Mouse (Mus musculus): Measurements from ENCODE around the gene Fosl1. TPM values are rescaled to one million over a fixed set of nuclear protein-coding genes. Genes with fewer than 3 reads are reported as not detected.
A peak's percentile ranks its signal among the peaks of the same experiment; 100 is the strongest.

The Fosl1 gene
- total RNA-seq, 4 experiments from 2014 or later, result not detected

DNA sequence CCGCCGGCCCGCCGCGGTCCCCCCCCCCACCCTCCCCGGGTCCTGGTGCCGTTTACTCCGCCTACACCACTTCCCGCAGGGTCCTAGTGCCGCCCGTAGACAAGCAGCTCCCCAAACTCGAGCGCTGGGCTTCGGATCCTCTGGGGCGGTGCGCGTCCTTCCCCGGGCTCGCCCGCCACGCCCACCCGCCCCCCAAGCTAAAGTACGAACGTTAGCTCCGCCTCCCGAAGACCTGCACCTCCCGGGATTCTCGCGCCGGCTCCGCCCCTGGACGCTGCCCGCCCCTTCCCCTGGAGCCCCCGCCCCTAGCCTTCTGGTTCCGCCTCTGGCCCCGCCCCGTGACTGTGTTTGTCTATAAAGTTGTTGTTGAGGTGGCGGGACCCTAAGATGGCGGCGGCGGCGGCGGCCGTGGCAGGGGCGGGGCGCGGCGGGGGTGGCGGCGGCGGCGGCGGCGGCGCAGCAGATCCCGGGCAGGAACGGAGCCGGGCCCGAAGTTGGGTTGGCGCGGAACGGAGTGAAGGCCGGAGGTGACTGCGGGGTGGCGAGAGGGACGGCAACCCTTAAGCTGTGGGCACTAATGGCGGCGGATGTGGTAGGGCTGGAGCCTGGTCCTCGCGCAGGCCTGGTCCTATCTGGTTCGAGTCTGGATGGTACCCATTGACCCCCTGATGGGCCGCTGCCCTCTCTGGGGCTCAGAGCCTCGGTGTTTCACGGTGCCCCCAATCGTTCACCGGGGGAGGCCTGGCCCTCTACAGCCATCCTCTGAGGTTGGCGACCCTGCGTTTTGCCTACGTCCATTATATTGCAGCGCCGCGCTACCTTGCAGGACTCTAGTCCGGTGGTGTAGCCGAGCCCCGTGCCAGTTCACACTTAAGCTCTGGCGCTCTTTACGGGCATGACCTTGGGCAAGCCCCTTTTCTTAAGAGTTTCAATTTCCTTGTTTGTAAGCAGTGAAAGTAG, 22.3 kb upstream of the Fosl1 start, which contains the start of the genes Drap1 and AI837181:
TSS of gene Drap1 (minus strand) at position 198 of the 960 bp plus-strand sequence.
TSS of gene AI837181 (plus strand) at position 363 of the 960 bp plus-strand sequence.
- DNase-seq (ENCODE audit: low spot score in 2 of 2), result peak; percentile 76 to 93

DNA sequence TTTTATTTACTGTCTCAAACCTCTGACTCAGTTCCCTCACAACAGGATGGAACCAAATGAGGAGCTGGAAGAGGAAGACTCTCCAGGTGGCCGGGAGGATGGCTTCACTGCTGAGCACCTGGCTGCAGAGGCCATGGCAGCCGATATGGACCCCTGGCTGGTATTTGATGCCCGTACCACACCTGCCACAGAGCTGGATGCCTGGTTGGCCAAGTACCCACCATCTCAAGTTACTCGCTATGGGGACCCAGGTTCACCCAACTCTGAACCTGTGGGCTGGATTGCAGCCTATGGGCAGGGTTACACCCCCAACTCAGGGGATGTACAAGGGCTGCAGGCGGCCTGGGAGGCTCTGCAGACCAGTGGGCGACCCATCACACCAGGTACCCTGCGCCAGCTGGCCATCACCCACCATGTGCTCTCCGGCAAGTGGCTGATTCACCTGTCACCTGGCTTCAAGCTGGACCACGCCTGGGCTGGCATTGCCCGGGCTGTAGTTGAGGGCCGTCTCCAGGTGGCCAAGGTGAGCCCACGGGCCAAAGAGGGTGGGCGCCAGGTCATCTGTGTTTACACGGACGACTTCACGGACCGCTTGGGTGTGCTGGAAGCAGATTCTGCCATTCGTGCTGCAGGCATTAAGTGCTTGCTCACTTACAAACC, 21.3 kb upstream of the Fosl1 start:
- DNase-seq (ENCODE audit: low spot score in 2 of 2), result no peak

DNA sequence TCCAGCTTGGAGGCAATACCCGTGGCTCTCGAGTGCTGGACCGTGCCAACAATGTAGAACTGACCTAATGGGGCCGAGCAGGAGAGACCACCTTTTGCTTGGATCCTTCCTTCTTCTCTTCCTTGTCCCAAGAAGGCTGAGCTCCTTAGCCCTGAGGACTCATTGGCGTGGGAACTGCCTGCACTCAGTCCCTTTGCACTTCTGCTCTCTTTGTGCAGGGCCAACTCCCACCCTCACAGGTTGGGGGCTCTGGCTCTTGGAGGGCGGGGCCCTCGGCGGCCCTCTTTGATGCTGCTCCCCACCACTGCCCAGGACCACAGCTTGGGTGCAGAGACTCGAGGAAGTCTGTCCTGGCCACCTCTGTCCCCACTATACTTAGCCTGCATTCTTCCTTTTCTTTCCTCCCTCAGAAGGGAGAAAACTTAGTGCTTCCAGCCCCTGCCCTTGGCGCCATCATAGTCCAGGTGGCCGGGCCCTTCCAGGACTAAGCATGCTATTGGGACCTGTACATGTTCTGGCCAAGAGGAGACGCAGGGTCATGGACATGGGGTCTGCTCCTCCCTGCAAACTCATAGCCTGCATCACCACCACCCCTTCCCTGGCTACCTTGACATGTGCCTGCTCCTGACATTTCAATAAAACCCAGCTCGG, 20.6 kb upstream of the Fosl1 start:
- DNase-seq (ENCODE audit: low spot score in 2 of 2), result no peak

DNA sequence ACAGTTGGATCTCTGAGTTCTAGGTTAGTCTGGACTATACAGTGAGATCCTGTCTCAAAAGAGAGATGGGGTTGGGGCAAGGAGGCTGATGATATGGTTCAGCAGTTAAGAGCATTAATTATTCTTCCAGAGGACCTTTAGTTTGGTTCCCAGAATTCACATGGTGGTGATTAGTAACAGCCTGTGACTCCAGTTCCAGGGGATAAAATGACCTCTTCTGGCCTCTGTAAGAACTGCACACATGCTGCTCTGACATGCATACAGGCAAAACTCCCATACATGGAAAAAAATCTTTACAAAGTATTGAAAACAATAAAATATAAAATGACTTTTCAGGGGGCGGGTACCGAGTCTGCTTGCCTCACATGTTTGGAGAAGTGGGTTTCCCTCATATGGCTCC, 19.3 kb upstream of the Fosl1 start:
- DNase-seq (ENCODE audit: low spot score in 2 of 2), result no peak

DNA sequence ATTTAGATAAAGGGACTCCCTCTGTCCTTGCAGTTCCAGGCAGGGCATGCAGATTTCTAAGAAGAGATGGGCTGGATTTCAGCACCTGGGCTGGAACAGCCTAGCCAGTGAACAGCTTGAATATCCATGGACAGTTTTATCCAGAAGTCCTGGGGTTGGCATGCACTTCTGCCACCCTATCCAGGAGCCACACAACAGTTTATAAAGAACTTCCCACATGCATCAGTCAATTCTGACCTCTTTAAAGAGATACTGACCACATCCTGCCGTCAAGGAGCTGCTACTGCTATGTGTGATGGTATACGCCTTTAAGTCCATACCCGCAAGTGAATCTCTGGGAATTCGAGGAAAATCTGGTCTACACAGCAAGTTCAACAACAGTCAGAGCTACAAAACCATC, 18.1 kb upstream of the Fosl1 start:
- no peak for DNase-seq (ENCODE audit: low spot score in 2 of 2)

DNA sequence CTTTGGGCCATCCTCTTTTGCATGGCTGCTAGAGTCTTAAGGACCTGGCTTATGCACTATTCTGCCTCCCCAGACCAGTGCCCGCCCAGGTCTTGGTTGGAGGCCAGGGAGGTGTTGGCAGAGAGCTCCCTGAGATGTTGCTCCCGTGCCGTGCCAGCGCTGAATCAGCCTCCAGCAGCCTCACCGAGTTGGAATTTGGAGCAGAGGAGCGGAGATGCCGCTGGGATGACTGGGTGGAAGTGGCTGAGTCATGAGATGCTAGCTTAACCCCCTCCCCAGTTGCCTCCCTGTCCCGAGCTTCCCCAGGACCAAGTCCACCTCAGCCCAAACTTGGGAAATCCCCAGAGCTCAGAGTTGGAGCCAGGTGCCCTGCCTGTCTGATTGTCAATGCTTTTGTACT, 17.5 kb upstream of the Fosl1 start:
- DNase-seq (ENCODE audit: low spot score in 2 of 2), result no peak

DNA sequence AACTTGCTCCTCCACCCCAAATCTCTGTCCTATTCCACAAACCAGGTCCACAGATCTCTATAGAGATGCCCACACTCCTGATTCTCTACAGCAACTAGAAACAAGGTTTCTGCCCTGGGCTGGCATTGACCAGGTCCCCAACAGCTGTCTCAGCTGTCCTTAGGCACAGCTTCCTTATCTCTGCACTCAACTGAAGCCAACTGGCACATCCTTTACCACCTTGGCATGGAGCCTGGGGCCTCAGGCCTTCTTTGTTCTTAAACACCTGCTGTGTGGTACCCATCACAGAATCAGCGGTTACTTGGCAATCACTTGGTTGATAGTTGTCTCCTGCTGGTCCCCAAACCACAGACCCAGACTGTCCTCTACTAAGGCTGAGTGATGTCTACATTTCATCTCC, 16.9 kb upstream of the Fosl1 start:
- no peak for DNase-seq (ENCODE audit: low spot score in 2 of 2)

DNA sequence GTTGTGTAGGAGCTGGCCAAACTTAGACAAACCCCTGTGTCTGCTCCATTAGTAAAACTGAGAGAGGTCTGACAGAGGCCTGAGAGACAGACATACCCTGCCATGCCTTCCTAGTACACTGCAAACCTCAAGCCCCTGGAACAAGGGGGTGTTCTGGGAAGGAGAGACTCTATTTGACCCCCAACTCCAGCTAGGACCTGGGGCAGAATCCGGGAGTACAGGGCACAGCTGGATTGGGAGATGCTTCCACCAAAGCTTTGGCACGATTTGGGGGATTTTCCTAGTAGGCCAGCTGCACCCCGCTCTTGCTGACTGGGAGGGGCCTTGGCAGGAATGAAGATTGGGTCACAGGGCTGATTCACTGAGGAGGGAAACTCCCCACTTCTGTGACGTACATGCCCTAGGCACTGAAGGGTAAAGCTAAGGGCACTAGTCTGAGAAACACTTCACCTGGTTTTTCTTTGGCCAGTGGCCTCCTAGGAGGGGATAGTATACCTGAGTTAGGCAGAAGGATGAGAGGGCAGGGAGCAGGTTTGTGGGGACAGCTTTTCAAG, 15.4 kb upstream of the Fosl1 start:
- DNase-seq (ENCODE audit: low spot score in 2 of 2), result no peak

DNA sequence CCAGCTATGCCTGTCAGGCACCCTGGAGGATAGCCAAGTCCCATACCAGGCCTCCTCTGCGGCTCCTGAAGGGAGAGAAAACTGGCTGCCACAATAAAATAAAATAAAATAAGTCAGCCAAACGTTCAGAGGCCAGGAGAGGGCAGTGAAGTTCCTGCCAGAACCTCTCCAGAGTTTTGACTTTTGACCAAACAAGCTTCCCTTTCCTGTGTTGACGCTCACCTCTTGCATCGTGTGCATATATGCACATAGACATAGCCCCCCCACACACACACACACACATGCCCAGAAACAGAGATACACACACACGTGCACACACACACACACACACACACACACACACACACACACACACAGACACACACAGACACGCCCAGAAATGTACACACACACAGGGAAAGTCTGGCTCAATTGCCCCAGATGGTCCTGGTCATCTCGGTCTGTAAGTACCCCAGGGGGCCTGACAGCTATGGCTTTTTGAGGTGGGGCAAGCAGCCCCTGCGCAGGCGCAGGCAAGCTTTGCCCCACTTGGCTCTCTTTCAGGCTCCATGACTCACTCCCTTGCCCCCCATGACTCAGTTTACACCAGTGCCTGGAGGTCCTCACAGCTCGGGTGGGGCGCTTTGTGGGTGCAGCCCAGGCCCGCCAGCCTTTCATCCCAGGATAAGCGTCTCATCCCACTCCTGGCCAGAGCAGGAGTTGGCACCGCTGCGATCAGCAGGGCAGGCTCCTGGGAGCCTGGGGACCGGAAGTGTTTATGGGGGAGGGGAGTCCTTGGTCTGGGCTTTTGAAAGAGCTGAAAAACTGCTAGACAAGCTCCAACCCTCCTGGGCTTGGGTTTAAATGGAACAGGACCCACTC, 14.1 kb upstream of the Fosl1 start:
- DNase-seq (ENCODE audit: low spot score in 2 of 2), result no peak

DNA sequence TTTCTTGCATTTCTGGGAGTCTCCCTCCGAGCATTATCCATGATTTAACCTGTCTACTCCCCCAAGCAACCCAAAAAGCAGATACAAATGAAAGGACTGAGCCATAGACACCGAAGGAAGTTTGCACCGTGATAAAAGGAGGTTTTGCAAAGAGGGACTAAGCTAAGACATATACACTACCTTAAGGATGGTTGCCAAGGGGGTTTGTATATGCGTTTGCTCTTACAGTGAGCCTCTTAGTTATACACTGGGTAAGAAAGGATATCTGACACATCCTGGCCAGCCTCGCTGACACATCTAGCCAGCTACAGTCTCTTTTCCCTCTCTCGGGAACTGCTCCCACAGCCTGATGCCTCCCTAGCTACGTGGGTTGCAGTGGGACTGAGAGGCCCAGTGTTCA, 13.4 kb upstream of the Fosl1 start:
- no peak for DNase-seq (ENCODE audit: low spot score in 2 of 2)

DNA sequence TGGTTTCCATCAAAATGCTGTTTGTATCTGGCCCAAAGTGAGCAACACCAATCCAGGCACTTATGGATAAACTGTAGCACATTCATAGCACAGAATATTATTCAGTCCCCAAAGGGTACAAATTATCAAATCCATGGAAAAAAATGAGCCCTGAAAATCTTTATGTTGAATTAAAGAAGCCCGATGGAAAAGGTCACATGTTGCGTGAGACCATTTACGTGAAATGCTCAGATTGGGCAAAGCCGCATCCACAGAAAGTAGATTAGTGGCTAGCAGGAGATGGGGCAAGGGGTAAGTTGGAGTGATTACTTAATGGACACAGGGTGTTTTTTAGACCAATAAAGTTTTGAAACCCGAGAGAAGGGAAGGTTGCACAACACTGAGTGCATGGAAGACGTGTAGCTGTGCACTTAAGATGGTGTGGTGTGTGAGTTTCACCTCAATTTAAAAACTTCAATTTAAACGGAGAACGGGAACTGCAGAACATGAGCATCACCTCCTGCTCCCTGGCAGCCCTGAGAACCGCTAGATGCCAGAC, 2.9 kb upstream of the Fosl1 start:
- DNase-seq (ENCODE audit: low spot score in 2 of 2), result no peak

DNA sequence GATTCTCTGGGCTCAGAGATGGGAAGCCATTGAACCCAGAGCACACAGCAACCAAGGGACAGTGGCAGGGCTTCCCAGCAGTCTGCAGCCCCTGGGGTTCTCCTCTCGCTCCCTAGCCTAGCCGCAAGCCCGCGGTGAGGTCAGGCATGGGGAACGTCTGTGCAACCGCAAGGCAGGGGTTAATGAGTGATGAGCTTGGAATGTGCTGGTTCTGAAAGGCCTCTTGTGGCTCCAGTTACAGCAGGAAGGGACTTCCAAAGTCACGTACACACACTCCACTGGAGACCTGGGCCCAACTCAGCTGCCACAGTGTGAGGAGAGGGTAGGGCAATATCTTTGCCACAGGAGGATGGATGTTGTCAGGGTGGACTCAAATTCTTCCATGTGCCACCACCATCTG, 2.4 kb upstream of the Fosl1 start:
- no peak for DNase-seq (ENCODE audit: low spot score in 2 of 2)

DNA sequence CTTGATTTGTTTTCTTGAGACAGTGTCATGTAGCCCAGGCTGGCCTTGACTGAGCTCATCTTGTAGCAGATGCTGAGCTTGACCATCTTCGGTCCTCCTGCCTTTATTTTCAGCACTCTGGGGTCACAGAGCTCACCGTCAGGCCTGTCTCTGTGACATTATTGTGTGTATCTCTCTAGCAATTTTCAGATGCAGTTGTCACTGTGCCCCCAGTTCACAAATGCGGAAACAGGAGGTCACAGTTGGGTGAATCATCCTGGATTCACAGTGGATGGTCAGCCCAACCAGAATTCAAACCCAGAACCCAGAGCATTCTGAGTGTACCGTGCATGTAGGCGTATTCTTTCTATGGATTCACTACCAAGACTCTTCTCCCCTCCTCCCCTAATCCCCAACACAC, 1.6 kb upstream of the Fosl1 start:
- no peak for DNase-seq (ENCODE audit: low spot score in 2 of 2)

DNA sequence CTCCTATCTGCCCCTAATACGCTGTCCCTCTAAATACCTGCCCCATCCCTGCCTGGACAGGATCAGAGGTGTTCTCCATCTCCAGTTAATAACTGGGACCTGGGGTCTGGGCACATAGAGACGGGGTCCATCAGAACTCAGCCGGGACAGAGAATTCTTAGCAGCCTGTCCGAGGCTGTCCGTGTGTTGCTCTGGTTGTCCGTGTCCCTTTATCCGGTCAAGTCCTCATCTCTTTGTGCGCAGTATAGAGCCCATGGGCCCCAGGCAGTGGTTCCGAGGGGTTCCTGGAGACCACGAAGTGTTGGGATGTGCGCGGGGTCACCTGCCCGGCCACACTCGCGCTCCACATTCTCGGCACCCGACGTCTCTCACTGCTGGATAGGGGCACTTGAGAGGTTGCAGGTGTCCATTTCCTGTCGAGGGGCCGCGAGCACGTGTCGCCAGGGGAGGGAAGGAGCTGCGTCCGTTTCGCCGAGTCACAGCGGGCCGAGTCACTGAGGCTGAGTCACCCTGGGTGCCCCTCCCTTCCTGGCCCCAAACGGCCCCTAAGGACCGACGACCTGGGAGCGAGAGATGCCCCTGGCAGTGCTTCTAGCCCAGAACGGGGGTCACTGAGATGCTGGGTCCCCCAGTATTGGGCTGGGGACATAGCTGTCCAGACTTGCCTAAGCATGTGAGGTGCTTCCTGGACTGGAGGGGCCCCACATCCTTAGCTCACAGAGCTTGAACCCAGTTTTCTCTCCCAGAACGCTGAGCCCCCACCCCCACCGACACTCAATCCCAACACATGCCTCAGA, 1.2 kb downstream of the Fosl1 start:
- no peak for DNase-seq (ENCODE audit: low spot score in 2 of 2)

DNA sequence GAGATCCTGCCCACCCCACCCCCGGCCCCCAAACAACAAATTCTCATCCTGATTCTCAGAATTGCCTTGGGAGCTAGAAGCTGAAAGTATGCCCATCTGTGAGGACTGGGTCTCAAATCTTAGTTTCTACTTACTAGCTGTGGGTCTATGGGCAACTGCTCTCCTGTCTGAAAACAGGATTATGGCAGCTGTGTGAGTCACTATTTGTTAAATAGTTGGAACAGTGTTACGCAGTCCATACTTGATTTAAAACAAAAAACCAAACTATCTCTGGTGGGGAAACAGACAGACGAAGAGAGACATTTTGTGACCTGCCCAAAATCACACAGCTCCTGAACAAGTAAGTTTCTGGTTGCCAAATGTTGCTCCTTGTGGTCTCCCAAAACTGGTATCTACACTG, 2.3 kb downstream of the Fosl1 start:
- no peak for DNase-seq (ENCODE audit: low spot score in 2 of 2)

DNA sequence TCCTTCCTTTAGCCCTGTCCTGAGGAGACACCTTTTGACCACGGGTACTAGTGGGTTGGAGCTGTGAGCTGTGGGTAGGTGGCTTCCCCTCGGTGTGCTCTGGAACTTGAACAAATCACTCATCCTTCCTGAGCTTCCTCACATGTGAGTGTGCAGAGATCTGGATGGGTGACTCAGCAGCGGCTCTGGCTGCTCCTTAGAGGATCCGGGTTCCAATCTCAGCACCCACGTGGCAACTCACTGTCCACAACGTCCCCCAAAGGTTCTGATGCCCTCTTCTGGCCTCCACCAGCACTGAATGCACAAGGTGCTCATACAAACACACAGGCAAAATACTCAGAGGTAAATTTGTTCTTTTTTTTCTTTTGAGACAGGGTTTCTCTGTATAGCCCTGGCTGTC, 4.4 kb downstream of the Fosl1 start:
- no peak for DNase-seq (ENCODE audit: low spot score in 2 of 2)

DNA sequence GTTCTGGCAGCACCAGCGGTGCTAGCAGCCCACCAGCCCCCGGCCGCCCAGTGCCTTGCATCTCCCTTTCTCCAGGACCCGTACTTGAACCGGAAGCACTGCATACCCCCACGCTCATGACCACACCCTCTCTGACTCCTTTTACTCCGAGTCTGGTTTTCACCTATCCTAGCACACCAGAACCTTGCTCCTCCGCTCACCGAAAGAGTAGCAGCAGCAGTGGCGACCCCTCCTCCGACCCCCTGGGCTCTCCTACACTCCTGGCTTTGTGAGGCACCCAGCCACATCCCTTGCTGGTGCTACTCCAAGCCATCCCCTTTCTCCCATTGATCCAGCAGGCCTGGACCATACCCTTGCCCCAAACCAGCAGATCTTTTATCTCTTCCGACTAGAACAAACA, 7.7 kb downstream of the Fosl1 start:
- DNase-seq (ENCODE audit: low spot score in 2 of 2), result no peak

DNA sequence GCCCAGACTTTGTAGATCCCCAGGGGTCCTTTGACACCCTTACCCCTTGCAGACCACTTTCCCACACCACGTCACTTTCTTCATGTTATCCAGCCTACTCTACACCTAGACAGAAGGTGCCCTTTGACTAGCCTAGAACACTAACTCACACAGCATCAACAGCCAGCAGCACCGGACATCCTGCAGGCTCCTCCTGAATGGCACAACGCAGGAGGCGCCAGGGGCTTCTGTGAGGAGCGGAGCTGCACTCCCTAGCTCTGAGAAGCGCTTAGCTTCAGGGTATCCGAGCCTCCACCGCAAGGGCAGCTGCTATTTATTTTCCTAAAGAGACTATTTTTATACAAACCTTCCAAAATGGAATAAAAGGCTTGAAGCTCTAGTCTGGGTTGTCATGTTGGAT, 8.2 kb downstream of the Fosl1 start:
- no peak for DNase-seq (ENCODE audit: low spot score in 2 of 2)

DNA sequence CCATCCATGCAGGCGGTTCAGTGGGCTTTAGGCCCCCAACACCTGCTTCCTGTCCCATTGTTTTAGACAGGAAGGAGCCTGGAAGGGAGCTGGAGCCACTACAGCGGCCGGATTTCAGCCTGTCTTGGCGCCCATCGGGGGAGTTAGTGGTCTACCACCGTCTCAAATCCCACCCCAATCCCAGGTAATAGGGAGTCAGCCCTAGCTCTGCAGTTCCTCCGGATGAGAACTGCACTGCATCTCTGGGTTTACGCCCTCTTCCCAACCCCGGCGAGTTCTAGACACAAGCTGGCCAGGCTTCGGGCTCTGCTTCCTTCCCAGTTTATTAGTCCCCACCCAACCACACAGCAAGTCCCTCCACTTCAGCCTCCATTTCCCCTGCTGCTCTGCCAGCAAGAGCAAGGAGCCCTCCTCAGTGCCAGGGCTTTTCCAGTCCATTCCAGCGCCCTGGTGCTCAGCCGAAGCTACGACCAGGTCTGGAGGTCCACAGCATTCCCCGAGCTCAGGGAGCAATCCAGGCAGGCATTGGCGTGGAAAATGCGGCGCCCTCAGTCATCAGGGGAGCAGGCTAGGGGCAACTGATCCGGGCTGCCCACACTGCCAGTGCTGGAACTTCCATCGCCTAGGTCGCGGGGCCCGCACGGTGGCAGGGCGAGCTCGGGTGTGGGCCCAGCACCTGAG, 9.0 kb downstream of the Fosl1 start:
- no peak for DNase-seq (ENCODE audit: low spot score in 2 of 2)

Data from left cerebral cortex, adult 8-10 months (tissue).